Mouse (Mus musculus): Measurements from ENCODE around the gene Gpsm2.

Gpsm2 gene

DNA sequence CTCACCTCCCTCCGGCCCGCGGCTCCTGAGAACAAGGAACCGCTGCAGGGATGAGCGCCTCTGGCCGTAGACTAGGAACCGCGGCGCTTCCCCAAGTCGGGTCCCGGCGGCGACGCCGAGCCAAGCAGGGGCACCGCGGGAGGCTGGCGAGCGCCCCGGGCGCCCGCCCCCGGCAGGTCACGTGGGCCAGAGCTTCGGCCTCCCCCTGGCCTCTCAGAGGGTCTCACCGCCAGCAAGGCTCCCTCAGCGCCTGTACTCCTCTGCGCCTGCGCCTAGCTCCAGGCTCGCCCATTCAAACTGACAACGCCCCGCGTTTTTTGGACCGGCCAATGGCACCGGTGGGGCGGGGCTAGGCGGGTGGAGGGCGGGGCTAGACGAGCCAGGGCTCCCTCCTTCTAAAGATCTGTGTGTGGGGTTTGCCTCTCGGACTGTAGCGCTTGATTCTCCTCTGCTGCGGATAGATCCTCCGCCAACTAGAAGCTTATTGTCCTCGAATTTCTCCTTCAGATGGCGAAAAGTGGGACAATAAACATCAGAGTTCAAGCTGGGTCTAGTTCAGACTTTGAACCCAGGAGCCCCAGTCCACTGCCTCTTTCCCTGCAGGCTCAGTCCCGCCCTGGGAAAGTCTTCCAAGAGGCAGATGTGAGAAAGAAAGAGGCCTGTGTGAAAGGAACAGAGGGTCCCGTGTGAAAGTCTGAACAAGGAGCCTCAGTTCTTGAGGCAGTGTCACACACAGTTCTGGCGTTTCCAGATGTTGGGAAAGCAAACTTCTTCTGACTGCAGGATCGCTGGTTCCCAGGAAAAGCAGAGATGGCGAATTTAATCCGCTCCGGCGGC, at the start of gene Gpsm2:
Gene Gpsm2 (minus strand): TSS at position 274 of the 837 bp plus-strand sequence.
- DNase-seq (ENCODE audit: low spot score in 2 of 2), result peak; percentile 84 to 86

DNA sequence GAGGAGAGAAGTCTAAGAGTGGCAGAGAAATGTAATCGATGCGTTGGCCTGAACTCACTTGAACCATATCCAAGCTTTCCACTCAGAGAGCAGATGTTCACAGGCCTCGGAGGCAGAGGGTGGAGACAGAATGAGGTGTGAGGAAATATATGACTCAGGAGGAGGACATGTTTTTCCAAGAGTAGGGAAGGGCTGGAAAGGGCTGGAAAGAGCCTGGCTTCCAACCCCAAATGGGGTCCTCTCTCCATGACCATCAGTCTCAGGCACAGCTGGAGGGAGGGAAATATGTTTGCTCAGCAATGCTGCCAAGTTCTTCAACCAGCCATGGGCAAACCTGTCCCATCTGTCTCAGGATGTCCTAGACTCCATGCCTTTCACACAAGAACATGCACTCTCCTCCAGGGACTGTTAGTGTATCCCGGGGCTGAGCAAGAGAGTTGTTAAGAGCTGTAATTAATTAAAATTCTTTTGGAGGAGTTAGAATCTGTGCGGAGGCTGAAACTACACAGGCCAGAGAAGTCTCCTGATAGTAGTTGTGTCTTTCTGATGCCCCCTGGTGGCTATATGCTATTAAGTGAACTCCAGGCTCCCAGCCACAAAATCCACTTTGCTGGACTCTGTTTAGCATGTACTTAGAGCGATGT, 48.7 kb upstream of the Gpsm2 start:
- peak; percentile 52 to 56 for DNase-seq (ENCODE audit: low spot score in 2 of 2)

DNA sequence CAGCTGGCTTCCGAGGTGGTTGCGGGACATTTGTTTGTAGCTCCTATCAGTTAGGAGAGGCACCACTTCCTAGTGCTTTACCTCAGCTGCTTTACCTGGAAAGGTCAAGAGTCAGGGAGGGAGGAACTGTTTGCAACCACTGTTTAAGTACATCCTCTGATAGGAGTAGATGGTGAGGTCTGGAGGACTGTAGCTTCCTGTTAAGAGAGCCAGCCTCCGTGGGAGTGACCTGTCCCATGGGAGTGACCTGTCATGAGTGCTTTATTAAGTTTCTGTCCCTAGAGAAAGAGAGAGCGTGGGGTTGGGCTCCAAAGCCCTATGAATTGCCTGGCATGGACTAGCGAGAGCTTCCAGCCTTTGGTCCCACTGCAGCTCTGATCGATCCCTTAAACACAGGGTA, 47.4 kb upstream of the Gpsm2 start:
- DNase-seq (ENCODE audit: low spot score in 2 of 2), result peak in 1 of 2 experiments; percentile 28

DNA sequence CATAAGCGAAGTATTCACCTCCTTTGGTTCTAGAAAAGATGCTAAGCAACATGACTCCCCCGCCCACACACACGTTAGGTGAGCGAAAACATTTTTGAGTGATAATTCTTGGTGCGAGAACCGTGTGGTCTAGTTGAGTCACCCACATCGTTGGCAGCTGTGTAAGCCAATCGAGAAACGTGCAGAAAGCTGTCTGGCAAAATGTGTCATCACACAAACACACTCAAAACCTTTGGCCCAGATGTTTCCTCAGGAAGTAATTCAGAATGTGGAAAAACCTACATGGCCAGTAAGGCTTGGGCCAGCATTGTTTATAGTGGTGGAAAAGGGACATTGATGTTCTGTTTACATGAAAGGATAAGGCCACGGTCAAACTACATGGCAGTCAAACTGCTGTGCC, 45.3 kb upstream of the Gpsm2 start:
- peak in 1 of 2 experiments; percentile 5 for DNase-seq (ENCODE audit: low spot score in 2 of 2)

DNA sequence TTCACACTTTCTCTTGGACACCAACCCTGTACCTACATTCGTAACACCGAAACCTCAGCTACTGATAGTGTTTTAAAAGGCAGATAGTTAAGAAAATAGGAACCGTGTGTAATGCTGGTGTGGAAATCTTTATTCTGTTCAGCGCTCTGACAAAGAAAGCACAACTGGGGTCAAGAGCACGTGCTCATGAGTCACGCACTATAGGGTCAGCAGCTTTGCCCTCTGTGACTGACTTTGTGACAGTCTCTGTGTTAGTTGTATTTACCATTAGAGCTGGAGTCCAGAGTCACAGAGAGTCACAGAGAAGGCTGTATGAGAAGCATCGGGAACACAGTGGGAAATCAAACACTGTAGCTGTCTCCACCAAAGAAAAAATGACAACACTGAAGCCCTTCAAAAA, 44.8 kb upstream of the Gpsm2 start:
- no peak for DNase-seq (ENCODE audit: low spot score in 2 of 2)

DNA sequence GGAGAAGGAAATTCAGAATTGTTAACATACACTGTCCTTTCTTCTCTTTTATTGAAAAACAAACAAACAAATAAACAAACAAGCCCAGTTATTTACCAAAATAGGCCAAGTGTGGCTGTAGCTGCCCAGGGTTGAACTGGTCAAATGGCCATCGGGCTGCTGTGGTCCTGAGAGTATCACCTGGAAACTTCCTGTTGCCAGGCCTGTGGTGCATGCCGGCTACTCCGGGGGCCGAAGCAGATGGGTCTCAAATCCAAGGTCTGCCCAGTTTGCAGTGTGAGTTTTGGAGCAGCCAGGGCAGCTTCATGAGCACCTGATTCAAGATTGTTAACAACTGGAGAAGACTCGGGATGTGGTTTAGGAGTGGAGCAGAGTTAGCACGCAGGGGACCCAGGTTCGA, 43.4 kb upstream of the Gpsm2 start:
- DNase-seq (ENCODE audit: low spot score in 2 of 2), result no peak

DNA sequence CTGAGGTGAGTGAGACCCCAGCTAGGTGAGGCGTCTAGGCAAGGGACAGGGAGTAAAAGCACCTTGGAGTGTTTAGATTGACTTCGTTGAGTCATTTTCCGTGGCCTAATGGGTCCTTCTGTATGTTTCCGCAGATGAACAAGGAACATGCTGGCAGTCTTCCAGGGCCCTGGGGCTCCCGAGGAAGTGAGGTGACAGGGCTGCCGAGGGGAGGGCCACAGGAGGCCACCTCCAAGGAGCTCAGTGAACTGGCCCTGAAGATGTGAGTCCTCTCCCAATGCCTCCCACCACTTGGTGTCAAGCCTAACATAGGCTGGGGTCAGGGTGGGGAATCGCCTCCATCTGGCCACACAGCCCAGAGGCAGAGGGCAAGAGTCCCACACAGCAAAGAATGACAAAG, 42.9 kb upstream of the Gpsm2 start:
- no peak for DNase-seq (ENCODE audit: low spot score in 2 of 2)

DNA sequence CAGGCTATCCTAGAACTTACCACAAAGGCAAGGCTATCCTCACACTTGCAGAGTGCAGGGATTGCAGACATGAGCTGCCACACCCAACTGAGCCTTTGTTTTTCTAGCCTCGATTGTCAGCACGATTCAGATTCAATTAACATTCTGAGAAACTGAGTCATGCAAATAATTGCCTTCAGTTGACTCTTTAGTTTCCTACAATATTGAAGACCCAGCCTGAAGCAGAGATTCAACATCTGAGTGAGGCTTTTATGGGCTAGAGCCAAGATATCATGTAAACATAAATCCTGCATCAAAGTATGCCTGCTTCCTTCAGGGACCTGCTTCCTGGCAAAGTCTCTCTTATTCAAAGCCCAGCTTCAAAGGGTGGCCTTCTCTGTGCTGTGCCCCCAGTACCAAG, 41.6 kb upstream of the Gpsm2 start:
- no peak for DNase-seq (ENCODE audit: low spot score in 2 of 2)

DNA sequence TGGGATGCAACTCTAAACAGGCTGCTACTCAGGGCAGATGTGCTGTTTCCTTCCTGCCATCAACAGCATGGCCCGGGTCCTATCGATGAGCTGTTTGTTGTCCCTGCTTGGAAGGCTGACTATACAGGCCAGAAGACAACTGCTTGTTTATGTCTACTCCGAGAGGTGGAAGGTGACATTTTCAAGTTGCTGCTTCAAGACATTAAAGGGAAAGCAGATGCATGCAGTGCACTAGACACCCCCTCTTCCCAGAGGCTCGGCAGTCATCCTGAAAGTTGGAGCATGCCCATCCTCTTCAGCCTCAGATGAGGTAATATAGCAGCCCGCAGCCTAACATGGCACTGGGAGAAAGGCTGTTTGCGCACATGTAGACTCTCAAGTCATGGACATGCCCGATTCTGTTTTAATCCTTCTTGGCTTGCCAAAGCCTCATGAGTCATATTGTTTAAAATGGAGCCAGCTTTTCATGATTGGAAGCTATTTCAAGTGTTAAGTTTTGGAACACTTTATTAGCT, 40.5 kb upstream of the Gpsm2 start:
- DNase-seq (ENCODE audit: low spot score in 2 of 2), result no peak

DNA sequence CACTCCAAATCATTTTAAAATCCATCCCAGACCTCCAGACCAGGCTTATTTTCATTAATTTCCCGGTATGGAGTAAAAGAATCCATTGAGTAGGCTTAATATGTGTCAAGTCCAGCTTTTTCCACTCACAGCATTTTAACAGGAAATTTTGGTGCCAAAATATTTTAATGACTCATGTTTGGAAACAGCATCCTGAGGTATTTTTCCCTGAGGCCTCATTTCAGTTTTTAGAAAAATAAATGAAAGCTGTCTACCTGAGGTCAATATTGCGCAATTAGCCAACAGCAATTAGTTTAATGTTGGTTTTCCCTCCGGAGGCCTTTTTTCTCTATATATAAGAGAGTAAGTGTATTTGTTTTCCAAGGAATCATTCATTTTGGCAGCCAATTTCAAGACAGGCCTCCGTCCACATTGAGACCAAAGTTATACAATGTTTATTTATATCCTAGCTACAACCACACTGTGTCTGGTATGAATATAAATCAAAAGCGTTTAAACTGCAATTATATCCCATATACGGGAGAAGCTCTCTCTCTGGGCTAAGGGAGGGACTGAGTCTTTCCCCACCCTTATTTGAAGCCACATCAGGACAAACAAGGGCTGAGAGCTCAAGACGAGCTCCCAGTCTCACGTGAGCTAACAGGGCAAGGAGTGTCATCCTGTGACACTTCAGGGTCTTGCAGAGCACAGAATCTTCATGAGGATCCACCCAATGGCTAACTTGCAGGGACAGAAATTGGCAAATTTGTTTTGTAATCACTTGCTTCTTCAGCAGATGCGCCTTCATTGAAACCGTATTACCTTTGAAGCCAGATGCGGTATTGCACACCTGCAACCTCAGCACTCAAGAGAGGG, 37.7 kb upstream of the Gpsm2 start:
- DNase-seq (ENCODE audit: low spot score in 2 of 2), result no peak

DNA sequence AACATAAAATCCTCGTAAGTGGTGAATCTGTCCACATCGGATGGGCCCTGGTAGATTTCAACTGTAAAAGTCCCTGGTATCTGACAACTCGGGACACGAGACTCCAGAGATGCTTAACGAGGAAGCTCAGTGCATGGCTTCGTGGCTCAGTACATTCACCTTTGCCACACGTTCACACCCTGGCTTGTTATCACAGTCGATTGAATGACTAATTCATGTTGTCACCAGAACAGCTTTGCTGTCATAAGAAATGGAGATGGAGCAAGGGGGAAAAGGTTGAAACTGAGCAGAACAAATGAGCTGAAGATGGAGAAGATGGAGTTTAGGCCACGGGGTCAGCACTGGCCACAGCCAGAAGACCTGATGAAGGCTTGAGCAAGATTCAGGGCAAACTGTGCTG, 35.5 kb upstream of the Gpsm2 start:
- DNase-seq (ENCODE audit: low spot score in 2 of 2), result no peak

DNA sequence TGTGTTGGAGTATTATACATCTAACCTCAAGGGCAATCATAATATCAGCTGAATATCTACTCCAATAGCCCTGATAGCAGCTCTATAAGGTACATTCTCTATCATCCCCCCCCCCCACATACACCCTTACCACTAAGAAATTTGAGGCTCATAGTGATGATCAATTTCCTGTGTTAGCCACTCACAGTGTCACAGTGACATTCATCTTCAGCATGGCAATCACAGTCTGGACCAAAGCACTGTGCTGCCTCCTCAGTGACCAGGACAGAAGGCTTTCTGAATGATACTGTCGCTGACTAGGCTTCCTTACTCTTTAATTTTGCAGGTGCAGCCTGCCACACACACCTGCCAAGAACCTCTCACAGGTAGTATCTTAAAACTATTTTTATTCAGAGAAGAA, 34.0 kb upstream of the Gpsm2 start:
- DNase-seq (ENCODE audit: low spot score in 2 of 2), result peak; percentile 14 to 58

DNA sequence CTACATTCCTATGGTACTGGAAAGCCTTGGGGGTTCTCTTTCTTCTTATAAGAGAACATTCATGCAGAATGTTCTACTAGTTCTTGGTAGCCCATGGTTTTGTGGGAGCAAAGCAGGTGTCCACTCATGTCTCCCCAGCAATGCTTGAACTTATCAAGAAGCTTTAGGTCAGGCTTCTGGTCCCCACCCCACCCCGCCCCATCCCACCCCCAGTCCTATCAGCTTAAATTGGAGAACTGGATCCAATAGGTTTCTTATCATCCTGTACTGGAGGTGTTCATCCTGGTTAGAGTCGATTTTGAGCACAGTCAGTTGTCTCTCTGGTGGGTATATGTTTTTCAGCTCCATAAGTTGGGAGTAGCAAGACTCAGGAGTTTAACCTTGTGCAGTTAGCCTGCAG, 33.4 kb upstream of the Gpsm2 start:
- no peak for DNase-seq (ENCODE audit: low spot score in 2 of 2)

DNA sequence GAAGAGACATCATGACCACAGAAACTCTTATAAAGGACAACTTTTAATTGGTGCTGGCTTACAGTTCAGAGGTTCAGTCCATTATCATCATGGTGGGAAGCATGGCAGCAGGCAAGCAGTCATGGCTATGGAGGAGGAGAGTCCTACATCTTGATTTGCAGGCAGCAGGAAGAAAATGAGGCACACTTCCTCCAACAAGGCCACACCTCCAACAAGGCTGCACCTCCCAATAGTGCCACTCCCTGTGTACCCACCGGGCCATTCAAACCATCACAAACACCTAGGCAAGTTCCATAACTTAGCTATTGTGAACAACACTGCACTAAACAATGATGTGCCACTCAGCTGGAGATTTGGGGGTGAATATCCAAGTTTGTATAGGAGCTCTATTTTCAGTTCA, 32.4 kb upstream of the Gpsm2 start:
- DNase-seq (ENCODE audit: low spot score in 2 of 2), result no peak

DNA sequence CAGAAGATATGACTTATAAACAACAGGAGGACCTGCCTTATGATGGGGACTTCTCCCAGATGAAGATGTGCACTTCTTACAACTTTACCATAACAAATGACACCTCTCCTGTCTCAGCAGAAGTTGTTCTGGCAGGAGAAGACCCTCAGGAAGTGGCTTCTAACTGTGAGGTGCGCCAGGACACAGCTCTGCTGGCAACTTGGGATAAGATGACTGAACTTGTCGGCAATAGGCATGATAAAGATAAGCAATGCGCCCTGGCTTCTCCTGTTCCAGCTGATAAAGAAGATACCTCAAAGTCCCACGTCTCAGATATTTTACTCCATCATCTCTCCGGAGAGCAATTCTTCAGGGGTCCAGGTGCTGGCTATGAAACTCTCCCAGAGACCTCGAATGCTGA, 29.6 kb upstream of the Gpsm2 start:
- no peak for DNase-seq (ENCODE audit: low spot score in 2 of 2)

DNA sequence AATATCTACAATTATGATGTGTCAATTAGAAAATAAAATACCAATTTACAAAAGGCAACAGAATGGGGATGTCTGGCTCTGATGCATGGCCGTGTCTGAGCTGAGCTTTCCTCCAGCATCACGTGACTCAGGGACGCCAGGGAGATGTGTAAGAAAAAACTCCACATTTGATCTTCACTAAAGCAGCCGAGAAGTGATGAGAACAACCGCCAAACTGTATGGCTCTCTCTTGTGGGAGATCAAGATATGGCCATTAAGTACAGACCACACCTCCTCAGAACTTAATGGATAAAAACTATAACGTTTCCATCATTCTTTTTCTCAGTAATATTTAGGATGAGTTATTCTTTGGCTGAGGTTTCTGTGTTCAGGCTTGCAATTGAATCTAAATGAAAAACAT, 29.0 kb upstream of the Gpsm2 start:
- no peak for DNase-seq (ENCODE audit: low spot score in 2 of 2)

DNA sequence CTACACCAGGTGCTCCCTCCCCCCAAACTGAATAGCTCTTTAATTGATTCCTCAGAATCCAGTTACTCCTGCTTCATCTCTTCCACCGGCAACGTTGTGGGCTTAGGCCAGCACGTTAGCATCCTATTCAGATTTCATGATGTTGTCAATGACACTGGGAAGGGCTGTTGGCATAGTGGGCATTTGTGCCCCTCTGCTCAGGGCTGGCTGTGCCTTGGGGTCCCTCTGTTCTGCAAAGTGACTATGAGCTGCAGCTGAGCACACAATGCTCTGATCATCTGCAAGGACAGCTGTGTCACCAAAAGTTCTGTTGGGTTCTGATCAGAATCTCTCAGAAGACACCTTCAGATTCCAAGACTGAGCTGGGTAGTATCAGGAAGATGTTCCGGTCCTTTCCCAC, 22.0 kb upstream of the Gpsm2 start:
- no peak for DNase-seq (ENCODE audit: low spot score in 2 of 2)

DNA sequence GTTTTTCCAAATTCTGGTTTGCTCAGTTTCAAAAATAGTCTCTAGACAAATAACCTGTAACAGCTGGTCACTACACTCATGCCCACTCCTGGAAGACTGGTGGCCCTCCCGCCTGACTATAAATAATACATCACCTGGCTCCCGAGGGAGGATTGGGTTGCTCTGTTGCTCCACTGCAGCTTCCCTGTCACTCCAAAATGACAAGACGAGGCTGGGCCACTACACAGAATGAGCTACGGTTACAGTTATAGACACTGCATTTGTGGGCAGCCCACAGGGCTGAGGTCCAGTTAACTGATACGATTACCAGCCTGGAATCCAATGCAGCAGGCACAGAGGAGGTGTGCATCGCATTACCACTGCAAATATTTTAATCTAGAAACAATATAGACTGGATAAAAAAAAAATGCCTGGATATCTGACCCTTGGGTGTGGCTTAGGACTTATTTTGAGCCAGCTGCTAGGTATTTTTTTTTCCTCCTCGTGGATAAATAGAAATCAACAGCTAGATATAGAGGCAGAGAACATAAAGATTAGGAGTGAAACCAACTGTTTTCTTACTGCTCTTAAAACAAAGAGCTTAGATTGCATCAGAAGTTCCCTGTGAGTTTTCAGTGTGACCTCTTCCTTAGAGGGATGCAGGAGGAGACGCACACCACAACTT, 17.1 kb upstream of the Gpsm2 start, which contains the start of gene Aknad1:
Gene Aknad1 (plus strand): TSS at position 614 of the 664 bp plus-strand sequence.
- no peak for DNase-seq (ENCODE audit: low spot score in 2 of 2)

DNA sequence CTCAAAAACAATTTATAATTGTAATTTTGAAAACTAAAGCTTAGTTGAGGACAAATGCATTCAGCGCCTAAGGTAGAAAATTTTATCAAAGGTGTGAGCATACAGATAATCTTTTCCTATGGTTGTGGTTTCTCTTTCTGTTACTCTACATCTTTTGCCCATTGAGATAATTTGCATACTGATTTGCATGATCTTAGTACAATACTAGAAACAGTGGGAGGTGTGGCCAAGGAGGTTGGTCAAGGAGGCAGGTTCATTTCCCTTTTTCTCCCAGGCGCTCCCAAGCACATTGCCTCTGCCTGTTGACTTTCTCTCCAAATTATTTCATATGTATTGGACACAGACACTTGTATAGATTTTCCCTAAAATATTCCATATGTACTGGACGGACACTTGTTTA, 15.7 kb upstream of the Gpsm2 start:
- no peak for DNase-seq (ENCODE audit: low spot score in 2 of 2)

DNA sequence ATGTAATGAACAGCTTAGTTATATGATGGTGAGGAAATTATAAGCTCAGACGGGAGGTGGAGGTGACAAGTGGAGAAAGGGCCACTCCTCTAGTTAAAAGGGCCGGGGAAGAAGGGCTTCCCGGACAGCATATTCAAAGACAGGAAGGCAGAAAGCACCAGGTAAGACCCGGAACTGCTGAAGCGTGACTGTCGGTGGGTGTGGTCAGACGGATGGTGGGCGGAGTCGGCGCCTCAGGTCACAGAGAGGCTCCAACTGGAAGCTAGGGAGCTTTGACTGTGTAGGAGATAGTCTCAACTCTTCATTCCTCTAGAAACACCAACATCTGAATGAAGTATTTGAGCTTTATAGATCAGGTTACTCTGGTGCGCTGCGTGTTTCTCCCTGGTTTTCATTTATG, 8.2 kb upstream of the Gpsm2 start:
- no peak for DNase-seq (ENCODE audit: low spot score in 2 of 2)

DNA sequence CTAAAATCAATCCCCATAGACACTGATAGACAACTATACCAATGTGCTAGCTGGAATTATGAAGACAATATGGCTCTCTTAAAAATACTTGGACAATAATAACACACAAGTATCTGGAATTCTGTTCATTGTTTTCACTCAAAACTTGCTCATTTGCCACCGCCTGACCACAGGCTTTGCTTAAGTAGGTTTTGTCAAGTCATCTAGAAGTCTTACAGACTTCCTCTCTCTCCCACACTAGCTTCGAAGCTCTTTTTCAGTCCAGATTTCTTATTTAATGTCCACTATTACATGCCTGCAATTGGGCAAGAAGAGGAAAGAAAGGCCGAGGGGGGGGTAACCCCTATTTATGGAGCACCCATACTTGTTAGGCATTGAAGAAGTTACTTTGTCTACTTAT, 5.7 kb upstream of the Gpsm2 start:
- no peak for DNase-seq (ENCODE audit: low spot score in 2 of 2)

DNA sequence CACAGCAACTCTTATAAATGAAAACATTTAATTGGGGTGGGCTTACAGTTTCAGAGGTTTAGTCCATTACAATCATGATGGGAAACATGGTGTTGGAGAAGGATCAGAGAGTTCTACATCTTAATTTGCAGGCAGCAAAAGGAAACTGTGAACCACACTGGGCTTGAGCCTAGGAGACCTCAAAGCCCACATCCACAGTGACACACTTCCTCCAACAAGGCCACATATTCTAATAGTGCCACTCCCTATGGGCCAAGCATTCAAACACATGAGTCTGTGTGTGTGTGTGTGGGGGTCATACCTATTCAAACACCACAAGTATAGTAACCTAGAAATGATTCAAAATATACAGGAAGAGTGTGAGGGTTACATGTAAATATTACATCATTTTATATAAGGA, 5.2 kb upstream of the Gpsm2 start:
- peak; percentile 26 to 59 for DNase-seq (ENCODE audit: low spot score in 2 of 2)
